25 mouse cellular contexts compared by ENCODE assay signal in genomic region chr1:131632216-131632615, GRCm38 (mm10). TPM values are rescaled to one million over a fixed set of nuclear protein-coding genes. Genes with fewer than 3 reads are reported as not detected.
DNase-seq lines count a peak whose midpoint lies in the region; ATAC-seq and TF ChIP-seq lines count a peak whose summit lies in the region.
"Not testable (repeated sequence)": the region's sequence is repeated elsewhere in the genome, so short reads cannot be mapped to it uniquely, and the experiment has no call there.
"Had no signal": no experiment of that assay in that cellular context is flagged by ENCODE, and none has a peak within 500 bp of the region (broad histone marks: within the 10 kb centered on the region; RNA-seq: fewer than 3 reads in every experiment).

No protein-coding gene starts in this region.

- not testable (repeated sequence) for H3K4me2 ChIP-seq in forebrain, embryonic 14.5 days (ENCODE audit: low read length); midbrain, postnatal 0 days (ENCODE audit: low read depth, low read length, poor library complexity, severe bottlenecking)

- not testable (repeated sequence) for H3K4me1 ChIP-seq in forebrain, embryonic 14.5 days (ENCODE audit: control insufficient read depth, insufficient read depth, low read length); midbrain, postnatal 0 days (ENCODE audit: insufficient read depth, low read length)

- not testable (repeated sequence) for H3K9ac ChIP-seq in forebrain, embryonic 14.5 days (ENCODE audit: low read length); midbrain, postnatal 0 days (replicated peaks; ENCODE audit: low read length, poor library complexity, severe bottlenecking)

- H3K27me3 ChIP-seq in forebrain, embryonic 14.5 days (replicated peaks; ENCODE audit: control insufficient read depth, insufficient read depth, low read length); midbrain, postnatal 0 days (ENCODE audit: insufficient read depth, low read length): not testable (repeated sequence)

- not testable (repeated sequence) for H3K9me3 ChIP-seq in forebrain, embryonic 14.5 days (replicated peaks; ENCODE audit: control insufficient read depth, low read length); midbrain, postnatal 0 days (ENCODE audit: low read length)

- DNase-seq in adrenal gland, postnatal 10 days, result peak; percentile 38
- DNase-seq in cerebellum, postnatal 10 days, result peak; percentile 50 to 52
- DNase-seq in forebrain, embryonic 14.5 days (ENCODE audit: low spot score), result peak; percentile 61
- peak; percentile 20 for DNase-seq in heart, postnatal 4 days
- DNase-seq in kidney, postnatal 4 days, result peak; percentile 37 to 41
- peak; percentile 12 for DNase-seq in lung, postnatal 10 days
- peak; percentile 36 for DNase-seq in midbrain, postnatal 0 days (ENCODE audit: low spot score)
- peak; percentile 12 for DNase-seq in right cerebral cortex, postnatal 14 days

- TF ChIP-seq CTCF in midbrain, postnatal 0 days (IDR thresholded peaks at IDR 0.05), result not testable (repeated sequence)

- not testable (repeated sequence) for H3K27ac ChIP-seq in forebrain, embryonic 14.5 days (ENCODE audit: low read depth, low read length); midbrain, postnatal 0 days (ENCODE audit: low read depth, low read length)

- 19% methylated on average over 6 of the region's 6 CpGs for WGBS in forebrain, embryonic 14.5 days
- 50% methylated on average over 6 of the region's 6 CpGs for WGBS in midbrain, postnatal 0 days

- not testable (repeated sequence) for ATAC-seq in forebrain, embryonic 14.5 days; midbrain, postnatal 0 days (ENCODE audit: low FRiP score)

- not testable (repeated sequence) for H3K36me3 ChIP-seq in forebrain, embryonic 14.5 days (ENCODE audit: control insufficient read depth, insufficient read depth, low read length); midbrain, postnatal 0 days (ENCODE audit: insufficient read depth, low read length)

- not testable (repeated sequence) for H3K4me3 ChIP-seq in forebrain, embryonic 14.5 days (ENCODE audit: low read depth, low read length); midbrain, postnatal 0 days (ENCODE audit: low read depth, low read length)

RNA-seq across cellular contexts. Expression of gene Ctse, which starts 5.9 kb away (rescaled TPM):
- 10 to 100 TPM in 1 of 2 experiments, 1 to 10 TPM in 1; 9.9 to 21.1 TPM for total RNA-seq in adrenal gland, postnatal 10 days (2021)
- 0.10 TPM in 1 of 2 replicates, not detected in the other for polyA plus RNA-seq in forebrain, embryonic 14.5 days (2014; fragmentation: Nextera tagmentation; extraction: Ambion mirVana)
- 1 to 10 TPM in 1 of 2 experiments, under 1 TPM in 1; 0.81 to 2.1 TPM for total RNA-seq in heart, postnatal 4 days (2021)
- total RNA-seq in midbrain, postnatal 0 days (2014; rRNA removed), result 0.11 TPM in 1 of 2 replicates, not detected in the other
- 0.09 TPM in 1 of 2 replicates, not detected in the other for polyA plus RNA-seq in midbrain, postnatal 0 days (2015; fragmentation: Nextera tagmentation; extraction: Ambion mirVana)
- polyA plus RNA-seq: C2C12; embryonic facial prominence, embryonic 10.5 days; forebrain, embryonic 16.5 days; hindbrain, embryonic 16.5 days had no signal

RNA-seq across cellular contexts. Expression of gene Avpr1b, which starts 33.2 kb away (rescaled TPM):
- total RNA-seq in adrenal gland, postnatal 10 days (2021), result under 1 TPM; 0.12 to 0.15 TPM
- polyA plus RNA-seq in forebrain, embryonic 14.5 days (2014; fragmentation: Nextera tagmentation; extraction: Ambion mirVana), result not detected in 2 replicates
- total RNA-seq in heart, postnatal 4 days (2021), result not detected
- not detected in 2 replicates for total RNA-seq in midbrain, postnatal 0 days (2014; rRNA removed)
- polyA plus RNA-seq in midbrain, postnatal 0 days (2015; fragmentation: Nextera tagmentation; extraction: Ambion mirVana), result not detected in 2 replicates
- total RNA-seq: adrenal gland, adult 18-20 months; adrenal gland, postnatal 4 days; gastrocnemius, adult 18-20 months; gastrocnemius, postnatal 25 days; granulocyte monocyte progenitor cell, adult 5-6 weeks; heart, adult 8-10 months; heart, postnatal 36 days; MEL had no signal
- polyA plus RNA-seq: C2C12; embryonic facial prominence, embryonic 10.5 days; forebrain, embryonic 16.5 days; heart, embryonic 13.5 days; heart, postnatal 0 days; hindbrain, embryonic 12.5 days; hindbrain, embryonic 16.5 days; intestine, embryonic 15.5 days had no signal

RNA-seq across cellular contexts. Expression of gene Rab7b, which starts 56.3 kb away (rescaled TPM):
- total RNA-seq in adrenal gland, postnatal 10 days (2021), result 1 to 10 TPM; 4.7 to 5.1 TPM
- 0.98 and 1.1 TPM in 2 replicates for polyA plus RNA-seq in forebrain, embryonic 14.5 days (2014; fragmentation: Nextera tagmentation; extraction: Ambion mirVana)
- 1 to 10 TPM; 2.6 to 3.6 TPM for total RNA-seq in heart, postnatal 4 days (2021)
- total RNA-seq in midbrain, postnatal 0 days (2014; rRNA removed), result 1.2 and 2.8 TPM in 2 replicates
- polyA plus RNA-seq in midbrain, postnatal 0 days (2015; fragmentation: Nextera tagmentation; extraction: Ambion mirVana), result 1.4 and 1.7 TPM in 2 replicates
- polyA plus RNA-seq: activated CD4-positive, CD25-positive, alpha-beta regulatory T cell, adult 4 months had no signal
